Mouse (Mus musculus): ENCODE measurements around the gene Ift22.
"Not testable (repeated sequence)": the region's sequence is repeated elsewhere in the genome, so short reads cannot be mapped to it uniquely, and the experiment has no call there.

Gene Ift22

GRCm38 (mm10) chr5:136907587-136907986 lies 363 bp upstream of the Ift22 start:
- DNase-seq (ENCODE audit: low read depth) = no peak

- DNase-seq (ENCODE audit: low read depth) = no peak
These were observed 6.2 kb downstream of the Ift22 start for GRCm38 (mm10) chr5:136914183-136914582.

- DNase-seq (ENCODE audit: low read depth) = no peak
These were observed 9.8 kb downstream of the Ift22 start for GRCm38 (mm10) chr5:136917613-136918242.

- DNase-seq (ENCODE audit: low read depth) = peak; percentile 92
These were observed 10.9 kb downstream of the Ift22 start for GRCm38 (mm10) chr5:136918655-136919472.

- peak; percentile 37 for DNase-seq (ENCODE audit: low read depth)
These were observed 11.8 kb downstream of the Ift22 start for GRCm38 (mm10) chr5:136919546-136920301.

GRCm38 (mm10) chr5:136922830-136923229 lies 14.9 kb downstream of the Ift22 start:
- DNase-seq (ENCODE audit: low read depth) = no peak

- DNase-seq (ENCODE audit: low read depth) = no peak
These were observed 16.0 kb downstream of the Ift22 start for GRCm38 (mm10) chr5:136923751-136924478.

GRCm38 (mm10) chr5:136929073-136929472 lies 21.1 kb downstream of the Ift22 start:
- peak; percentile 90 for DNase-seq (ENCODE audit: low read depth)

GRCm38 (mm10) chr5:136931896-136932295 lies 23.9 kb downstream of the Ift22 start:
- DNase-seq (ENCODE audit: low read depth) = no peak

GRCm38 (mm10) chr5:136932956-136933355 lies 25.0 kb downstream of the Ift22 start:
- DNase-seq (ENCODE audit: low read depth) = no peak

- no peak for DNase-seq (ENCODE audit: low read depth)
These were observed 26.0 kb downstream of the Ift22 start for GRCm38 (mm10) chr5:136933930-136934329.

GRCm38 (mm10) chr5:136935905-136936695 lies 28.1 kb downstream of the Ift22 start:
- DNase-seq (ENCODE audit: low read depth) = peak; percentile 48

GRCm38 (mm10) chr5:136936750-136937149 lies 28.8 kb downstream of the Ift22 start:
- no peak for DNase-seq (ENCODE audit: low read depth)

- no peak for DNase-seq (ENCODE audit: low read depth)
These were observed 29.7 kb downstream of the Ift22 start for GRCm38 (mm10) chr5:136937621-136938020.

- peak; percentile 57 for DNase-seq (ENCODE audit: low read depth)
These were observed 31.3 kb downstream of the Ift22 start for GRCm38 (mm10) chr5:136939284-136939683.

GRCm38 (mm10) chr5:136940029-136940428 lies 32.1 kb downstream of the Ift22 start:
- DNase-seq (ENCODE audit: low read depth) = not testable (repeated sequence)

- no peak for DNase-seq (ENCODE audit: low read depth)
These were observed 33.1 kb downstream of the Ift22 start for GRCm38 (mm10) chr5:136940845-136941560.

GRCm38 (mm10) chr5:136942781-136943180 lies 34.8 kb downstream of the Ift22 start:
- DNase-seq (ENCODE audit: low read depth) = no peak

GRCm38 (mm10) chr5:136943382-136943781 lies 35.4 kb downstream of the Ift22 start:
- DNase-seq (ENCODE audit: low read depth) = no peak

- DNase-seq (ENCODE audit: low read depth) = no peak
These were observed 37.1 kb downstream of the Ift22 start for GRCm38 (mm10) chr5:136945084-136945483.
